In the genomic region with DNA sequence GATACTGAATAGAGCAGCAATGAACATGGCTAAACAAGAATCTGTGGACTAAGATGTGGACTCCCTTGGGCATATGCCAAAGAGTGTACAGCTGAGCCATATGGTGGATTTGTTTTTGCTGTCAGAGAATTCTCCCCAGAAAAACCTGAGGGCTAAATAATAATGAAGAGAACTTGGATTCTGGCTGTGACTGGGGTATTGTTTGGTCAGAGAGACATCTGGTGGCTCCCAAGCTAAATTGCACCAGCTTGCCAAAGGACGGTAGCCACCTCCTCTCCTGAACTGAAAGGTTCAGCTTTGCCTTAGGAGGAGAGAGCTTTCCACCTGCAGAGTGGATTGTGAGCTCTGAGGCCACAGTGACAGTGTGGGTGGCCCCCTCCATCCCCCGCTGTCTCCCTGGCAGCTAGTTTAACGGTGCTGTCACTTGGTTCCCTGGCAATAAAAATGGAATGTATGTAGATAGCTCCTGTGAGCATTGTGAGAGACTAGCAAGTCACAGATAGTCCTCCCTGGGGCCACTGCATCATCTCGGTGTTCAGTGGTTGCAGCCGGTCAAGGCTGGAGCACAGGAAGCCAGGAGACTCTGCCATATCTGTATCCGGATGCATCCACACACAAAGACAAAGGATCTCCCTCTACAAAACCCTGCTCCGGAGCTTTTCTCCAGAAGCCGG, we compare ENCODE assay signal across 8 mouse cellular contexts. TPM values are rescaled to one million over a fixed set of nuclear protein-coding genes. Genes with fewer than 3 reads are reported as not detected.
DNase-seq lines count a peak whose midpoint lies in the region; ATAC-seq and TF ChIP-seq lines count a peak whose summit lies in the region.

No protein-coding gene starts in this region.

- no peak for DNase-seq in liver, postnatal 0 days
- DNase-seq in brain, embryonic 18.5 days (ENCODE audit: low read depth, low spot score) = peak; percentile 22
- peak; percentile 70 for DNase-seq in midbrain, embryonic 14.5 days
- no peak for DNase-seq in lung, adult 2 months
- DNase-seq in urinary bladder, adult 18-20 months (ENCODE audit: low spot score in 2 of 2) = no peak

- H3K9me3 ChIP-seq in liver, postnatal 0 days (ENCODE audit: low read length) = no peaks in the 10 kb centered on the region
- no peaks in the 10 kb centered on the region for H3K9me3 ChIP-seq in liver, embryonic 12.5 days (replicated peaks)
- H3K9me3 ChIP-seq in hindbrain, embryonic 13.5 days = no peaks in the 10 kb centered on the region
- H3K9me3 ChIP-seq in midbrain, embryonic 14.5 days (ENCODE audit: control insufficient read depth, low read length) = no peaks in the 10 kb centered on the region

- no peak overlapping the region for H3K4me2 ChIP-seq in liver, postnatal 0 days (ENCODE audit: low read depth, low read length)
- H3K4me2 ChIP-seq in liver, embryonic 12.5 days = no peak overlapping the region
- H3K4me2 ChIP-seq in hindbrain, embryonic 13.5 days = no peak overlapping the region
- no peak overlapping the region for H3K4me2 ChIP-seq in midbrain, embryonic 14.5 days (ENCODE audit: low read length)

- H3K36me3 ChIP-seq in liver, postnatal 0 days (replicated peaks; ENCODE audit: insufficient read depth, low read length) = no peaks in the 10 kb centered on the region
- no peaks in the 10 kb centered on the region for H3K36me3 ChIP-seq in liver, embryonic 12.5 days
- no peaks in the 10 kb centered on the region for H3K36me3 ChIP-seq in hindbrain, embryonic 13.5 days
- H3K36me3 ChIP-seq in midbrain, embryonic 14.5 days (ENCODE audit: control insufficient read depth, insufficient read depth, low read length) = no peaks in the 10 kb centered on the region

- peak; percentile 34; the same call in 1 of the 2 replicates for TF ChIP-seq CTCF in liver, postnatal 0 days (IDR thresholded peaks at IDR 0.05; ENCODE audit: low read depth)
- TF ChIP-seq CTCF in lung, adult 2 months (IDR thresholded peaks at IDR 0.05; ENCODE audit: insufficient read depth, low read length) = no peak

- H3K27ac ChIP-seq in liver, postnatal 0 days (ENCODE audit: low read depth) = no peak overlapping the region
- no peak overlapping the region for H3K27ac ChIP-seq in liver, embryonic 12.5 days
- no peak overlapping the region for H3K27ac ChIP-seq in hindbrain, embryonic 13.5 days
- H3K27ac ChIP-seq in midbrain, embryonic 14.5 days (replicated peaks; ENCODE audit: low read depth, low read length) = no peak overlapping the region

- no peak for TF ChIP-seq POLR2A in lung, adult 2 months (IDR thresholded peaks at IDR 0.05; ENCODE audit: borderline replicate concordance, extremely low read depth, low read depth, low read length)

- no peaks in the 10 kb centered on the region for H3K4me1 ChIP-seq in liver, postnatal 0 days (ENCODE audit: insufficient read depth)
- H3K4me1 ChIP-seq in liver, embryonic 12.5 days = no peaks in the 10 kb centered on the region
- H3K4me1 ChIP-seq in hindbrain, embryonic 13.5 days (replicated peaks) = no peaks in the 10 kb centered on the region
- H3K4me1 ChIP-seq in midbrain, embryonic 14.5 days (ENCODE audit: control insufficient read depth, insufficient read depth, low read length) = no peaks in the 10 kb centered on the region
- H3K4me1 ChIP-seq in lung, adult 2 months (ENCODE audit: control insufficient read depth, insufficient read depth, low read length) = no peaks in the 10 kb centered on the region

- no peak overlapping the region for H3K4me3 ChIP-seq in liver, postnatal 0 days (ENCODE audit: low read depth, low read length)
- no peak overlapping the region for H3K4me3 ChIP-seq in liver, embryonic 12.5 days
- no peak overlapping the region for H3K4me3 ChIP-seq in hindbrain, embryonic 13.5 days
- H3K4me3 ChIP-seq in midbrain, embryonic 14.5 days (replicated peaks; ENCODE audit: low read depth, low read length) = no peak overlapping the region
- H3K4me3 ChIP-seq in lung, adult 2 months (replicated peaks; ENCODE audit: extremely low read depth, low read depth, low read length) = no peak overlapping the region

- no peaks in the 10 kb centered on the region for H3K27me3 ChIP-seq in liver, postnatal 0 days (ENCODE audit: insufficient read depth, low read length)
- H3K27me3 ChIP-seq in liver, embryonic 12.5 days (replicated peaks) = no peaks in the 10 kb centered on the region
- no peaks in the 10 kb centered on the region for H3K27me3 ChIP-seq in hindbrain, embryonic 13.5 days
- no peaks in the 10 kb centered on the region for H3K27me3 ChIP-seq in midbrain, embryonic 14.5 days (ENCODE audit: control insufficient read depth, insufficient read depth, low read length)

- H3K9ac ChIP-seq in liver, postnatal 0 days (replicated peaks) = no peak overlapping the region
- no peak overlapping the region for H3K9ac ChIP-seq in liver, embryonic 12.5 days
- H3K9ac ChIP-seq in hindbrain, embryonic 13.5 days = no peak overlapping the region
- no peak overlapping the region for H3K9ac ChIP-seq in midbrain, embryonic 14.5 days (replicated peaks; ENCODE audit: low read length)

- TF ChIP-seq EP300 in liver, postnatal 0 days (IDR thresholded peaks at IDR 0.05; ENCODE audit: low read depth) = no peak

- WGBS in liver, postnatal 0 days (ENCODE audit: insufficient replicate concordance) = 61% methylated on average over 8 of the region's 8 CpGs
- 59% methylated on average over 8 of the region's 8 CpGs for WGBS in liver, embryonic 12.5 days (ENCODE audit: insufficient replicate concordance)
- WGBS in hindbrain, embryonic 13.5 days = 49% methylated on average over 8 of the region's 8 CpGs
- WGBS in midbrain, embryonic 14.5 days = 56% methylated on average over 8 of the region's 8 CpGs
- 64% methylated on average over 8 of the region's 8 CpGs for WGBS in lung, adult 2 months

- no peak for ATAC-seq in liver, postnatal 0 days
- ATAC-seq in liver, embryonic 12.5 days = no peak
- ATAC-seq in hindbrain, embryonic 13.5 days (ENCODE audit: low FRiP score) = peak; percentile 81
- ATAC-seq in midbrain, embryonic 14.5 days (ENCODE audit: low FRiP score, low TSS enrichment) = 0 out of 2 replicates have a peak, but pooled peaks have one; percentile 53
- ATAC-seq in inflammation-experienced regulatory T-cells, adult 6 months = no peak

RNA-seq across cellular contexts. Expression of gene Ccdc70, which starts 12.2 kb away (rescaled TPM):
- polyA plus RNA-seq in liver, postnatal 0 days (2015; fragmentation: Nextera tagmentation; extraction: Ambion mirVana) = not detected in 2 replicates
- polyA plus RNA-seq in liver, embryonic 12.5 days (2016; fragmentation: Nextera tagmentation; extraction: Ambion mirVana) = not detected in 2 replicates
- not detected in 2 replicates for polyA plus RNA-seq in hindbrain, embryonic 13.5 days (2015; fragmentation: Nextera tagmentation; extraction: Ambion mirVana)
- not detected in 2 replicates for polyA plus RNA-seq in midbrain, embryonic 14.5 days (2014; fragmentation: Nextera tagmentation; extraction: Ambion mirVana)
- not detected in 2 replicates for polyA plus RNA-seq in lung, adult 2 months (2012; rRNA removed)
- polyA plus RNA-seq in inflammation-experienced regulatory T-cells, adult 6 months (2017; shearing (Covaris generic)) = not detected

RNA-seq across cellular contexts. Expression of gene Fam90a1a, which starts 23.3 kb away (rescaled TPM):
- not detected in 2 replicates for polyA plus RNA-seq in liver, postnatal 0 days (2015; fragmentation: Nextera tagmentation; extraction: Ambion mirVana)
- polyA plus RNA-seq in liver, embryonic 12.5 days (2016; fragmentation: Nextera tagmentation; extraction: Ambion mirVana) = not detected in 2 replicates
- not detected in 2 replicates for polyA plus RNA-seq in hindbrain, embryonic 13.5 days (2015; fragmentation: Nextera tagmentation; extraction: Ambion mirVana)
- not detected in 2 replicates for polyA plus RNA-seq in midbrain, embryonic 14.5 days (2014; fragmentation: Nextera tagmentation; extraction: Ambion mirVana)
- polyA plus RNA-seq in lung, adult 2 months (2012; rRNA removed) = not detected in 2 replicates
- polyA plus RNA-seq in inflammation-experienced regulatory T-cells, adult 6 months (2017; shearing (Covaris generic)) = not detected

RNA-seq across cellular contexts. Expression of gene Defb13, which starts 35.2 kb away (rescaled TPM):
- not detected in 2 replicates for polyA plus RNA-seq in liver, postnatal 0 days (2015; fragmentation: Nextera tagmentation; extraction: Ambion mirVana)
- polyA plus RNA-seq in liver, embryonic 12.5 days (2016; fragmentation: Nextera tagmentation; extraction: Ambion mirVana) = not detected in 2 replicates
- polyA plus RNA-seq in hindbrain, embryonic 13.5 days (2015; fragmentation: Nextera tagmentation; extraction: Ambion mirVana) = not detected in 2 replicates
- not detected in 2 replicates for polyA plus RNA-seq in midbrain, embryonic 14.5 days (2014; fragmentation: Nextera tagmentation; extraction: Ambion mirVana)
- not detected in 2 replicates for polyA plus RNA-seq in lung, adult 2 months (2012; rRNA removed)
- not detected for polyA plus RNA-seq in inflammation-experienced regulatory T-cells, adult 6 months (2017; shearing (Covaris generic))

RNA-seq across cellular contexts. Expression of gene Defb35, which starts 43.6 kb away (rescaled TPM):
- not detected in 2 replicates for polyA plus RNA-seq in liver, postnatal 0 days (2015; fragmentation: Nextera tagmentation; extraction: Ambion mirVana)
- polyA plus RNA-seq in liver, embryonic 12.5 days (2016; fragmentation: Nextera tagmentation; extraction: Ambion mirVana) = not detected in 2 replicates
- polyA plus RNA-seq in hindbrain, embryonic 13.5 days (2015; fragmentation: Nextera tagmentation; extraction: Ambion mirVana) = not detected in 2 replicates
- not detected in 2 replicates for polyA plus RNA-seq in midbrain, embryonic 14.5 days (2014; fragmentation: Nextera tagmentation; extraction: Ambion mirVana)
- polyA plus RNA-seq in lung, adult 2 months (2012; rRNA removed) = not detected in 2 replicates
- not detected for polyA plus RNA-seq in inflammation-experienced regulatory T-cells, adult 6 months (2017; shearing (Covaris generic))

RNA-seq across cellular contexts. Expression of gene Defb15, which starts 49.3 kb away (rescaled TPM):
- polyA plus RNA-seq in liver, postnatal 0 days (2015; fragmentation: Nextera tagmentation; extraction: Ambion mirVana) = not detected in 2 replicates
- polyA plus RNA-seq in liver, embryonic 12.5 days (2016; fragmentation: Nextera tagmentation; extraction: Ambion mirVana) = not detected in 2 replicates
- polyA plus RNA-seq in hindbrain, embryonic 13.5 days (2015; fragmentation: Nextera tagmentation; extraction: Ambion mirVana) = not detected in 2 replicates
- polyA plus RNA-seq in midbrain, embryonic 14.5 days (2014; fragmentation: Nextera tagmentation; extraction: Ambion mirVana) = not detected in 2 replicates
- polyA plus RNA-seq in lung, adult 2 months (2012; rRNA removed) = not detected in 2 replicates
- not detected for polyA plus RNA-seq in inflammation-experienced regulatory T-cells, adult 6 months (2017; shearing (Covaris generic))

Comparison
In these comparisons a context has a peak if more than half of its experiments do, and no peak if none do; other contexts are left out.
1. ATAC-seq: peak in hindbrain, embryonic 13.5 days (single experiment) and midbrain, embryonic 14.5 days (single experiment); none in liver, postnatal 0 days (single experiment), liver, embryonic 12.5 days (single experiment) and inflammation-experienced regulatory T-cells, adult 6 months (single experiment).
2. DNase-seq: peak in brain, embryonic 18.5 days (single experiment) and midbrain, embryonic 14.5 days (single experiment); none in liver, postnatal 0 days (single experiment), lung, adult 2 months (single experiment) and urinary bladder, adult 18-20 months (0 of 2).